Mouse (Mus musculus): ENCODE results near the gene Esam. TPM values are rescaled to one million over a fixed set of nuclear protein-coding genes. Genes with fewer than 3 reads are reported as not detected.

Esam gene
- polyA plus RNA-seq, 1 experiment = 15.0 TPM

DNA sequence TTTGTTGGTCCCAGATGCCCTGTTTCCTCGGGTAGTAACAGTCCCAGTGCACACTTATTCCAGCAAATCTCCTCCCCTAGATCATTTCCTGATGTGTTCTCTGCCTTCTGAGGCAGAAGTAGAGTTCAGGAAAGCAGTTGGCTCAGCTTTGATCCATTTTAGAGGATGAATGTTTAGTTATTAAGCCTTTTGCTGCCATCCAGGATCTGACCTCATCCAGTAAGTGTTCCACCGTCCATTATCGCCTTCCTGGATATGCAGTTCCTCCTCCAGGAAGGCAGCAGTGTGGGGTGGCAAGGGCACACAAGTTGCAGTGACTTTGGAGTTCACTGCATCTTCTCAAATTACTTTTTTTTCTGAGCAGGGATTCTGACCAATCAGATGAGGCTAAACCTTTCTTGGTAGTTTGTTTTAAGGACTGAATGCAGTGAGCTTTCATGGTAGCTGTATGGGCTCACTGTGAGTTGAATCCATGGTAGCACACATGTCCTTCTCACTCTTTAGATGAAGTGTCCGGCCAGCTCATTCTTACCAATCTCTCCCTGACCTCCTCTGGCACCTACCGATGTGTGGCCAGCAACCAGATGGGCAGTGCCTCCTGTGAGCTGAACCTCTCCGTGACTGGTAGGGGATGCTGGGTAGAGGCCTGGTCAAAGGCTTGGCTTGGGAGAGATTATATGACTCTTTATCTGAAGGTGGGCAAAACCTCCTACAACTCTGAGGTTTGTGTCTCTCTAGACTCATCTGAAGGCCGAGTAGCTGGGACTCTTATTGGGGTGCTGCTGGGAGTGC is 14.2 kb downstream of the Esam start:
- Histone ChIP-seq H3K27ac (replicated peaks; ENCODE audit: low read depth, low read length) (peak overlapping the region; percentile 88), H3K4me1 (ENCODE audit: control insufficient read depth, insufficient read depth, insufficient read length, low read length) (peaks cover 44% of the 10 kb centered on the region)

GRCm38 (mm10) chr9:37543869-37544440 is 16.1 kb downstream of the Esam start:
- no peak overlapping the region; the same call in none of the 2 replicates for H3K4me3 ChIP-seq (ENCODE audit: insufficient read depth, low read depth, low read length)
- peak overlapping the region; percentile 76 for H3K27ac ChIP-seq (replicated peaks; ENCODE audit: low read depth, low read length)
- peaks cover 38% of the 10 kb centered on the region for H3K4me1 ChIP-seq (ENCODE audit: control insufficient read depth, insufficient read depth, insufficient read length, low read length)

More for the DNA sequence above, 14.2 kb downstream of the Esam start:
- no peak overlapping the region for H3K4me3 ChIP-seq (ENCODE audit: insufficient read depth, low read depth, low read length)

DNA sequence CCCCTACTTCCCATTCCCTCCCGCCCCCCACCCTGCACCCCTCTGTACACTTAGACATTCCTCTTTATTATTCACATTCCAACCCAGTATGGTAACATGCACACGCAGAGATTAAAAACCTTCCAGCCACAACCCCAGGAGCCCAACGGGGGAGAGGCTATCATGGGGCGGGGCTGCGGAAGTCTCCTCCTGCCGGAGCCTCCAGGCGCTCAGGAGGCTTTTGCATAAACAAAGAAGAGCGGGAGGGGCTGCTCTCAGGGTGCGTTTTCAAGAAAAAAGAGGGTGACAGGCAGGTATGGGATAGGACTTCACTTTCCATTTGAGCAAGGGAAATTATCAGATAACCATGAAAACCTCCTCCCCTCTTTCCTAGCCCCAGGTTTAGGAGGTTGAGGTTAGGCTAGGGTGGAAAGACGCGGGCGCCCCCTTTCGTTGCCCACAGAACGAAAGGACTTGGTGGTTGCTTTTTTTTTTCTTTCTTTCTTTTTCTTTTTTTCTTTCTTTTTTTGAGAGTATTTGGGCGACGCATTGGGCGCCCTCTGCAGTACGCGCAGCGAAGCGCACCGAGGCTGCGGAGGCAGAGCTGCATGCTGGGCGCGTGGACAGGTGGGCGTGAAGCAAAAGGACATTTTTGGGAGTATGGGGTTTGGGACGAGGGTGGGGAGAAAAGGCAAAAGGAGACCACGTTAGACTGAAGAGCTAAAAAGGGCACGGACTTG is 16.7 kb downstream of the Esam start:
- Histone ChIP-seq H3K4me1 (ENCODE audit: control insufficient read depth, insufficient read depth, insufficient read length, low read length) (peaks cover 32% of the 10 kb centered on the region), H3K4me3 (ENCODE audit: insufficient read depth, low read depth, low read length) (peak overlapping the region; percentile 54), H3K27ac (replicated peaks; ENCODE audit: low read depth, low read length) (peak overlapping the region; percentile 57; the same call in 1 of the 2 replicates)

GRCm38 (mm10) chr9:37545166-37545610 is 17.3 kb downstream of the Esam start:
- peaks cover 26% of the 10 kb centered on the region for H3K4me1 ChIP-seq (ENCODE audit: control insufficient read depth, insufficient read depth, insufficient read length, low read length)
- H3K4me3 ChIP-seq (ENCODE audit: insufficient read depth, low read depth, low read length) = peak overlapping the region; percentile 54
- peak overlapping the region; percentile 21; the same call in 1 of the 2 replicates for H3K27ac ChIP-seq (replicated peaks; ENCODE audit: low read depth, low read length)

DNA sequence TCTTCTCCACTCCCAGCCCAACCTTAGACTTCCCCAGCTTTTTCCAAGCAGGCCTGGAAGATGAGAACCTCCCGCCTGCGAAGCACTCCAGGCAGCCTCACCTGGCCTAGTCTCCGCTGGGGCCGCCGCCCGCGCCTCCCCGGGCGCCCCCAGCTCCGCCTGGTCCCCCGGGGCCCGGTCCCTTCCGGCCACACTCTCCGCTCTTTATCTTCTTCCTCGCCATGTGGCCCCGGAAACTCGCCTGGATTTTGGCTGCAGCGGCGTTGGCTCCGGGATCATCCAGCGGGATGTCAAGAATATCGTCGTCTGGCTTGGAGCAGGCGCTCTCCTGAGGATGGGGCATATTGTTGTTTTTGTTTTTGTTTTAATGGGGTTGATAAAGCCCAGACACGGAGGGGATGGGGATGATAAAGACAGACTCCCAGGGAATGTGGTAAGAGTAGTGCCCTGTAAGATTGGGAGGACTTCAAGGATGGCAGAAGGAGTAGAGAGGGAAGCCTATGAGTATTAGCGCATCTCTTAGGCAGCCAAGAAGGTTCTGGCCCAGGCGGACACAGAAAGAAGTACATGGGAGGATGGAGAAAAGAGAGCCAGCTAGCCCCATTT is 18.1 kb downstream of the Esam start:
- Histone ChIP-seq H3K4me3 (ENCODE audit: insufficient read depth, low read depth, low read length) (no peak overlapping the region), H3K27ac (replicated peaks; ENCODE audit: low read depth, low read length) (0 out of 2 replicates have a peak overlapping the region, but pooled peaks have one; percentile 21)

DNA sequence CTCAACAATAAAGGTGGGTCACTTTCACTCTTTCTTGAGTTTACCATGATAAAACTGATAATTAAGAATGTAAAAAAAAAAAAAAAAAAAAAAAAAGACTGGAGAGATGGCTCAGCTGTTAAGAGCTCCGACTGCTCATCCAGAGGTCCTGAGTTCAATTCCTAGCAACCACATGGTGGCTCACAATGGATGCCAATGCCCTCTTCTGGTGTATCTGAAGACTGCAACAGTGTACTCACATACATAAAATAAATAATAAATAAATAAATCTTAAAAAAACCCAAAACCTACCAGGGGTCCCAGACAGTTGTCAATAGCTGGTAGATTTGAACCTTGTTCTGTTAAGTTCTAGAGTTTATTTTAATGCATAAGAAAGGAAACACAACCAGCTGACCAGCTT is 19.0 kb downstream of the Esam start:
- peaks cover 15% of the 10 kb centered on the region for H3K4me1 ChIP-seq (ENCODE audit: control insufficient read depth, insufficient read depth, insufficient read length, low read length)
- no peak overlapping the region for H3K4me3 ChIP-seq (ENCODE audit: insufficient read depth, low read depth, low read length)
- no peak overlapping the region for H3K27ac ChIP-seq (replicated peaks; ENCODE audit: low read depth, low read length)

More for the DNA sequence above, 18.1 kb downstream of the Esam start:
- peaks cover 23% of the 10 kb centered on the region for H3K4me1 ChIP-seq (ENCODE audit: control insufficient read depth, insufficient read depth, insufficient read length, low read length)

DNA sequence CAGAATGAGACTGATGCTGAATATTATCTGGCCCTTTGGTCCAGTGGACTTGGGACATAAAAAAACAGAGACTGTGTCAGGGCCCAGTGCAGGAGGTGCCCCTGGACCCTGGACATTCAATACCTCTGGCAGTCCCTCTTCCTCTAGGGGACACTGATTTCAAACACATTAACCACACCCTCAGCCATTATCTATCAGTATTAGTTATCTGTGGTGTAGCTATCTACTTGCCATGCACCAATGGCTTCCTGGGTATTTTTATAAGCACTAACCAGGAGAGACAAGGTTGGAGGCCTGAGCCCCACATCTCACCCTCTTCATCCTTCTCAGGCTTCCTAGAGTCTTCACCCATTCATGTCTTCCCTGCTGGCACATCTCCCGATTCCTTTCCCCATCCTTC is 22.6 kb downstream of the Esam start:
- Histone ChIP-seq H3K4me3 (ENCODE audit: insufficient read depth, low read depth, low read length) (no peak overlapping the region), H3K27ac (replicated peaks; ENCODE audit: low read depth, low read length) (no peak overlapping the region), H3K4me1 (ENCODE audit: control insufficient read depth, insufficient read depth, insufficient read length, low read length) (peaks cover 2% of the 10 kb centered on the region; the same call in 1 of the 2 replicates)

DNA sequence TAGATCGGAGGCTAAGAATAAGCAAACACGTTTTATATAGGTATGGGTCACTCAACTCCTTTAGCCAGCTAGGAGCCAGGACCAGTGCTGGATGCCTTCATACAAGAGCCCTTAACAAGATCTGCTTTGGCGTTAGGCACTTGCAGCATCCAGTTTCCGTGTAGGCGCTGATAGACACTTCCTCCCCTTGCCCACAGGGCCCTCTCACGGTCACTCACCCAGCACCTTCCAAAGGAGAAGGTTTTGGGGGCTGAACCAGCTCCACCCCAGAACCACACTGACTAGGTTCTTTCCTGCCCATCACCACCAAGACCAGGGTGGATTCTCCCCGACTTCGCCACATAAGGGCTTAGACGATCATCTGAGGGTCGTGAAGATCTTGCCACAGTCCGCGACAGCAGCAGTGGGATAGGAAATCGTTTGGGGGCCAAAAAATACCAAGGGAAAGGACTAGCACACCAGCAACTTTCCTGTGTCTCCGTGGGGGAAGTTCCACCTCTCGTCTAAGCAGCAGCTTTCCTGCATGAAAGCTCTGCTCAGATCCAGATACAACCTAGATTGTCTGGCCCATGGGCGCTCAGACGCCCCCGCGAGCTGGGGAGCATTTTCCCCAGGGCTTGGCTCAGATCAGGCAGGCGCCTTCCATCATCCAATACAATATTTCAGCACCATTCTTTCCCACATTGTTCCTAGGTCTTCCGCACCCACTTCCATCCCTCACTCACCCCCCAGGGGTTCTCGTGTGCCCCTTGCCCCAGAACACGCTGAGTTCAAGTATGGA is 24.1 kb downstream of the Esam start:
- Histone ChIP-seq H3K27ac (replicated peaks; ENCODE audit: low read depth, low read length) (no peak overlapping the region), H3K4me1 (ENCODE audit: control insufficient read depth, insufficient read depth, insufficient read length, low read length) (0 out of 2 replicates have a peak, but pooled peaks cover 2% of the 10 kb centered on the region)

DNA sequence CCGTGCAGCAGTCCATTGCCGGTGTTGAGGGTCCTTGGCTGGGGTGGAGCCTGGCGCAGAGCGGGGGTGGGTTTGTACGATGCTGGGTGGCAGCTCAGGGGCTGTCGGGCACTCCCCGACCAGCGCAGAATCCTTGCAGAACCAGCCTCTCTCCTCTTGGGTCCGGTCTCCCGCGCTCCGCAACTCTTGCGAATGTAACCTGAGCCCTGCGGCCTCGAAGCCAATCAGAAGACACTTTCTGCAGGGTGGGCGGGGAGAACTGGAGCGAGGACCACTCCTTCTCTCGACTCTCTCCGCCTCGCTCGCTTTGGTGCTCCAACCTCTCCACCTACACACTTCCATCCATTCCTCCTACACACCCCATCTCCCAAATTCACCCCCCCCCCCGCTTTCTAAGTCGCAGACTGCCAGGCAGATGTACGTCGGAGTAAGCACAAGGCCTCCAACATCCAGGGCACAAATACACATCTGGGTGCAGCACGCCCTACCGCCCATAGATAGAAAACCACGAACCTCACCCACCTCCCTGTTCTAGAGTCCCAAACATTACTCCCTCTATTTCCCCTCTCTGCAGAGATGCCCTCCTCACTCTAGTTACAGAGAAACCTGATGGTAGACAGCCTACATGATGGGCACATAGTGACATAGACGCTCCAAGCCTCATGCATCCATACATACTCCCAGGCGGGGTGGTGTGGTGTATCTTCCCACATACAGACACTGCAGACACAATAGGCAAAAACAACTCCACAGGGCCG is 24.8 kb downstream of the Esam start, which contains the start of gene Nrgn:
Nrgn (minus strand) TSS at position 369 of the 758 bp plus-strand sequence.
- Histone ChIP-seq H3K4me3 (ENCODE audit: insufficient read depth, low read depth, low read length) (peak within 1 kb of the TSS; percentile 32), H3K4me1 (ENCODE audit: control insufficient read depth, insufficient read depth, insufficient read length, low read length) (0 out of 2 replicates have a peak, but pooled peaks cover 2% of the 10 kb centered on the region), H3K27ac (replicated peaks; ENCODE audit: low read depth, low read length) (no peak within 1 kb of the TSS)

More for the DNA sequence above, 24.1 kb downstream of the Esam start:
- peak overlapping the region; percentile 32 for H3K4me3 ChIP-seq (ENCODE audit: insufficient read depth, low read depth, low read length)

DNA sequence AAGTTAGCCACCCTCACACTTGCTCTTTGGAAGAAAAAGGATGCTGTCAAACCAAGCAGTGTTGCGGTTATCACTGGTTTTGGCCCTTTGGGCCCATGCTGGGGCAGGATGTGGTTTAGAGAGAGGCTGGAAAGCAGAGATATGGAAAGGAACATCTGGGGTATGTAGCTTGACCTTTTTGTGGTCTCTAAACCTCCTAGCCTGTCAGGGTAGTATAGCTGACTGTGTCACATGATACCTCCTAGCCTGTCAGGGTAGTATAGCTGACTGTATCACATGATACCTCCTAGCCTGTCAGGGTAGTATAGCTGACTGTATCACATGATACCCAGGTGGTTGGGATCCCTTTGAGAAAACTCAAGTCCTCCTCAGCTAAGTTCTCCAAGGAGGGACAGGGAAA is 26.4 kb downstream of the Esam start:
- H3K4me1 ChIP-seq (ENCODE audit: control insufficient read depth, insufficient read depth, insufficient read length, low read length) = 0 out of 2 replicates have a peak, but pooled peaks cover 2% of the 10 kb centered on the region
- no peak overlapping the region for H3K27ac ChIP-seq (replicated peaks; ENCODE audit: low read depth, low read length)
- no peak overlapping the region for H3K4me3 ChIP-seq (ENCODE audit: insufficient read depth, low read depth, low read length)

DNA sequence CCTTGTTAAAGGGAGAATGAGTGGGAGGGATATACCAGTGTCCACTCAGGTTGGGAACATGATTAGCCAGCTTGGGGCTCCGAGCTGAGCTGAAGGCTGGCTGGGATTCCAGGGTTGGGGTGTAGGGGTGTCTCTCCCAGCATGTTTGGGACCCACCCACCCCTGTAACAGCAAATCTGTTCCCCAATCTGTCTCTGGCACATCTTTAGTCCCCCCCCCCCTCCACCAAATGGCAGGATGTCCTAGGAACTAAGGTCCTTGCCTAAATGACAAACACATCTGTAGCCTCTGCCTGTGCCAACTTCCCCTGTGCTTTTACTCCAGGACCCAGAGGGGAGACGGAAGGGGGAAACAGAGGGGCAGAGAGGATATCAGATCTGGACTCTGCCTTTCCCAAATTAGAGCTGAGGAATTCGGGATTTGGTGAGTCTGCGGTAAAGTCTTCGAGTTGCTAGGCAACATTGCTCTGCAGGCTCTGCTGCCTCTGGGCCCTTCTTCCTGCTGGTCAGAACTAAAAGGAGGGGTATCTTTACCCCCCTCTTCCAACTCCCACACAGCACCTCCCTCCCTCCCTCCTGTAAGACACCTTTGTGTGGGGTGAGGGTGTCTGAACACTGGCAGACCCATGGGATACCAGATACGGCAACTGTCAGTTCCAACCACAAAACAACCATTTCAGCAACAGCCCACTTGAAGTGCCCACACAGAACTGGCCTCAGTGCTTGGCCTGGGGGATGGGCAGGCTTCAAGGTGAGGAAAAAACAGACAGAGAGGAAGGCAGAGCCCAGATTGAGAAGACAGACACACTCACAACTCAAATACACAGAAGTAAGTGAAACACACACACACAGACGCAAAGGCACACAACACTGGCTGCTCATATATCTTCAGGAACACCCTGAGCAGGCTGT is 27.2 kb downstream of the Esam start, which contains the start of gene Siae:
Siae (plus strand) TSS at position 861 of the 911 bp plus-strand sequence.
- H3K4me1 ChIP-seq (ENCODE audit: control insufficient read depth, insufficient read depth, insufficient read length, low read length) = 0 out of 2 replicates have a peak, but pooled peaks cover 2% of the 10 kb centered on the region
- no peak within 1 kb of the TSS for H3K27ac ChIP-seq (replicated peaks; ENCODE audit: low read depth, low read length)
- no peak within 1 kb of the TSS for H3K4me3 ChIP-seq (ENCODE audit: insufficient read depth, low read depth, low read length)

GRCm38 (mm10) chr9:37556366-37556765 is 28.5 kb downstream of the Esam start:
- H3K4me1 ChIP-seq (ENCODE audit: control insufficient read depth, insufficient read depth, insufficient read length, low read length) = 0 out of 2 replicates have a peak, but pooled peaks cover 2% of the 10 kb centered on the region
- no peak overlapping the region for H3K4me3 ChIP-seq (ENCODE audit: insufficient read depth, low read depth, low read length)
- no peak overlapping the region for H3K27ac ChIP-seq (replicated peaks; ENCODE audit: low read depth, low read length)

GRCm38 (mm10) chr9:37560617-37561016 is 32.7 kb downstream of the Esam start:
- no peak overlapping the region for H3K4me3 ChIP-seq (ENCODE audit: insufficient read depth, low read depth, low read length)
- no peak overlapping the region for H3K27ac ChIP-seq (replicated peaks; ENCODE audit: low read depth, low read length)
- H3K4me1 ChIP-seq (ENCODE audit: control insufficient read depth, insufficient read depth, insufficient read length, low read length) = no peaks in the 10 kb centered on the region
